Mouse (Mus musculus): ENCODE measurements at regions not wholly inside any gene's neighbourhood (a gene's known extent, or its start where the extent isn't known, plus 50 kb on each side); places are given as distances from the start of the nearest gene placed in this dataset.

DNA sequence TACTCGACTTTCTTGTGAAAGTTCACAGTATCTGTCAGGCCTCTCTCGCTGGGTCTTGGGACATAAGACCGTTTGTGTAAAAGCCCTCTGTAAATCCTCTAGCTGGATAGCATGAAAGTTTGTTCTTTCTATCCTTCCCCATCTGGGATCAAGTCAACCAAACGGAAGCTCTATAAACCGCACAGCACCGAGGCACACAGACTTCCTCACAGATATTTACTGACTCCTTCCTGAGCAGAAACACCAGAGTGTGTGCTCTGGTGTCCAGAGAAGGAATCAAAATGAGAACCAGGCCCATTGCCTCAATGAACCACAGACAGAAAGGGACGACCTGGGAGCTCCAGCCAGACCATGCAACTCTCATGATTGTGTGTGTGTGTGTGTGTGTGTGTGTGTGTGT, 502.6 kb downstream of the Gja1 start:
- TF ChIP-seq EP300 (optimal IDR thresholded peaks at IDR 0.05), result no peak
- TF ChIP-seq CTCF (IDR thresholded peaks at IDR 0.05; ENCODE audit: low read depth), result no peak
